Mouse (Mus musculus) C2C12 (cell line): Measurements from ENCODE around the gene Nxn. TPM values are rescaled to one million over a fixed set of nuclear protein-coding genes. Genes with fewer than 3 reads are reported as not detected.
A peak's percentile ranks its signal among the peaks of the same experiment; 100 is the strongest.

Experiments
- H3K27me3 ChIP-seq: one replicate; pipeline ENCODE4 v1.6.1; 2011; ENCODE audit not compliant: control insufficient read depth, insufficient read depth, insufficient read length
- H3K36me3 ChIP-seq: one replicate; pipeline ENCODE4 v1.6.1; 2011; ENCODE audit not compliant: control insufficient read depth, insufficient read depth
- H3K4me3 ChIP-seq: one replicate; pipeline ENCODE4 v1.5.1; 2011; ENCODE audit warnings: mild to moderate bottlenecking, control low read depth; ENCODE audit not compliant: poor library complexity, insufficient read depth, severe bottlenecking
- H3K79me2 ChIP-seq: one replicate; pipeline ENCODE4 v1.6.1; 2011; ENCODE audit not compliant: control insufficient read depth, insufficient read depth
- H3K79me3 ChIP-seq: one replicate; pipeline ENCODE4 v1.6.1; 2011; ENCODE audit warnings: low read depth, control low read depth
- H3ac ChIP-seq: one replicate; pipeline ENCODE3; 2011; ENCODE audit warnings: low read depth; ENCODE audit not compliant: control insufficient read depth, insufficient read length
- CEBPB ChIP-seq: IDR thresholded peaks from one replicate; pipeline ENCODE4 v1.6.1; 2011; ENCODE audit warnings: low read depth, mild to moderate bottlenecking, control low read depth, moderate library complexity
- CTCF ChIP-seq: IDR thresholded peaks from one replicate; pipeline ENCODE4 v1.5.1; 2011; ENCODE audit not compliant: control insufficient read depth, insufficient read depth, insufficient read length
- FOSL1 ChIP-seq: IDR thresholded peaks from one replicate; pipeline ENCODE4 v1.8.0; 2011; ENCODE audit warnings: mild to moderate bottlenecking, low read length; ENCODE audit not compliant: poor library complexity, insufficient read depth, severe bottlenecking
- MAX ChIP-seq: IDR thresholded peaks from one replicate; pipeline ENCODE4 v1.6.1; 2011; ENCODE audit warnings: mild to moderate bottlenecking, control low read depth
- MYOD1 ChIP-seq: IDR thresholded peaks from one replicate; pipeline ENCODE4 v1.6.1; 2011; ENCODE audit warnings: low read depth; ENCODE audit not compliant: control insufficient read depth, insufficient read length
- MYOG ChIP-seq: IDR thresholded peaks from one replicate; pipeline ENCODE4 v1.6.1; 2011; ENCODE audit not compliant: control insufficient read depth, insufficient read length; ENCODE audit errors: extremely low read depth
- USF1 ChIP-seq: IDR thresholded peaks from one replicate; pipeline ENCODE4 v1.6.1; 2011; ENCODE audit warnings: low read depth, mild to moderate bottlenecking, control low read depth, moderate library complexity
- polyA plus RNA-seq: library from polyadenylated mRNA; unstranded; fragments of >200 nt; fragmentation: generic; extraction: Trizol; gene quantifications from one replicate; pipeline ENCODE4 v1.2.1, GENCODE M21; 2012; ENCODE audit warnings: missing spikeins

The Nxn gene
- polyA plus RNA-seq, 1 experiment: 85.5 TPM

- TF ChIP-seq CEBPB (no peak), MYOD1 (no peak), USF1 (no peak), FOSL1 (no peak), MYOG (no peak), CTCF (no peak), MAX (no peak)
- no peak overlapping the region for H3K4me3 ChIP-seq
- no peaks in the 10 kb centered on the region for H3K27me3 ChIP-seq
- no peaks in the 10 kb centered on the region for H3K36me3 ChIP-seq
- no peak overlapping the region for H3ac ChIP-seq
- peaks cover 36% of the 10 kb centered on the region for H3K79me3 ChIP-seq
- H3K79me2 ChIP-seq: peaks cover 72% of the 10 kb centered on the region
These were observed 110.3 kb downstream of the Nxn start for GRCm38 (mm10) chr11:76288645-76289044.

- H3K27me3 ChIP-seq: no peaks in the 10 kb centered on the region
- peaks cover 34% of the 10 kb centered on the region for H3K79me3 ChIP-seq
- TF ChIP-seq MYOG (no peak), CEBPB (no peak), CTCF (no peak), USF1 (no peak), FOSL1 (no peak), MAX (no peak), MYOD1 (peak; percentile 47)
- H3K4me3 ChIP-seq: no peak overlapping the region
- H3K79me2 ChIP-seq: peaks cover 69% of the 10 kb centered on the region
- no peak overlapping the region for H3ac ChIP-seq
- no peaks in the 10 kb centered on the region for H3K36me3 ChIP-seq
These were observed 111.6 kb downstream of the Nxn start for GRCm38 (mm10) chr11:76287301-76287700.

GRCm38 (mm10) chr11:76286534-76287126 lies 112.3 kb downstream of the Nxn start:
- no peaks in the 10 kb centered on the region for H3K27me3 ChIP-seq
- no peaks in the 10 kb centered on the region for H3K36me3 ChIP-seq
- no peak overlapping the region for H3ac ChIP-seq
- peaks cover 32% of the 10 kb centered on the region for H3K79me3 ChIP-seq
- peaks cover 68% of the 10 kb centered on the region for H3K79me2 ChIP-seq
- TF ChIP-seq MYOG: no peak
- peak; percentile 81 for TF ChIP-seq MYOD1
- no peak for TF ChIP-seq CTCF
- TF ChIP-seq MAX: peak; percentile 71
- no peak for TF ChIP-seq USF1
- peak; percentile 71 for TF ChIP-seq CEBPB
- peak; percentile 65 for TF ChIP-seq FOSL1
- H3K4me3 ChIP-seq: no peak overlapping the region

- Histone ChIP-seq H3K79me2 (peaks cover 60% of the 10 kb centered on the region), H3K4me3 (no peak overlapping the region), H3K27me3 (no peaks in the 10 kb centered on the region), H3ac (no peak overlapping the region), H3K79me3 (peaks cover 30% of the 10 kb centered on the region), H3K36me3 (no peaks in the 10 kb centered on the region)
- TF ChIP-seq MAX: peak; percentile 17
- peak; percentile 52 for TF ChIP-seq MYOD1
- no peak for TF ChIP-seq MYOG
- peak; percentile 66 for TF ChIP-seq FOSL1
These were observed 113.4 kb downstream of the Nxn start for GRCm38 (mm10) chr11:76285431-76286075.

- TF ChIP-seq CEBPB (no peak), MAX (no peak), MYOG (no peak), USF1 (no peak), CTCF (no peak), MYOD1 (no peak), FOSL1 (no peak)
- Histone ChIP-seq H3K4me3 (no peak overlapping the region), H3K36me3 (peaks cover 3% of the 10 kb centered on the region), H3ac (no peak overlapping the region), H3K27me3 (no peaks in the 10 kb centered on the region), H3K79me3 (peaks cover 25% of the 10 kb centered on the region), H3K79me2 (peaks cover 43% of the 10 kb centered on the region)
These were observed 115.1 kb downstream of the Nxn start for GRCm38 (mm10) chr11:76283841-76284240.
